Mouse (Mus musculus) kidney, adult 11 months (tissue): ENCODE results near the gene Gucd1.
"Not testable (repeated sequence)": the region's sequence is repeated elsewhere in the genome, so short reads cannot be mapped to it uniquely, and the experiment has no call there.

Source experiments
- DNase-seq: peaks from one replicate; pipeline ENCODE4 v3.0.0; 2022

Gucd1 gene

GRCm38 (mm10) chr10:75364214-75364690 is 153.5 kb downstream of the Gucd1 start:
- peak; percentile 43 for DNase-seq

DNA sequence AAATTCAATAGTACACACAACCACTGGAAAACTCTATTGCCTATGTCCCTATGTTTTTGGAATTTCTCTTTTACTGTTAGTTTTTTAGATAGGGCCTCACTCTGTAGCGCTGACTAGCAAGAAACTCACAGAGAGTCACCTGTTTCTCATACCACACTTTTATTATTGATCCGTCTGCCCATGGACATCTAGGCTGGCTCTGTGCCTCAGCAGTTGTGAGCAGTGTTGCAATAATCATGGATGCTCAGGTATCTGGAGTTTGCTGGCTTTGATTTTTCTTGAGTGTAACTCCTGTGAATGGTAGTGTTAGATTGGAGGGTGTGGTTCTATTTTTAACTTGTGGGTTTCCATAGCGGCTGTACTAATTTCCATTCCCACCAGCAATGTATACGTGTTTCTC is 162.4 kb downstream of the Gucd1 start:
- no peak for DNase-seq

DNA sequence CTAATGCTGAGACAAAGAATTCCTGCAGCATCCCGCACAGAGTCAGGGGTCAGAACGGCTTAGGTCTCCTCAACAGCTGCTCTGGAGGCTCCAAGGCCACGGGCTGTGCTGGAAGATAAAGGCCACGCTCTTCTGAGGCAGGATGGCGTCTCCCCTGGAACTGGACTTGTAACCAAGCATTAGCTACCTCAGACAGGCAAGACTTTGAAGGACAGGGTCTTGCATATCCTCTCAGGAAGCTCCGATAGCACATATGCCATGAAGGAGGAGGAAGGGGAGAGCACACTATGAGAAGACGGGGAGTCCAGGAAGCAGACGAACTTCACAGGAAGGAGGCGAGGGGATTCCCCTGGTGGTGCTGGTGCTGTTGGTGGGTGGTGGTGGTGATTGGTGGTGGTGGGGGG is 163.9 kb downstream of the Gucd1 start:
- not testable (repeated sequence) for DNase-seq

DNA sequence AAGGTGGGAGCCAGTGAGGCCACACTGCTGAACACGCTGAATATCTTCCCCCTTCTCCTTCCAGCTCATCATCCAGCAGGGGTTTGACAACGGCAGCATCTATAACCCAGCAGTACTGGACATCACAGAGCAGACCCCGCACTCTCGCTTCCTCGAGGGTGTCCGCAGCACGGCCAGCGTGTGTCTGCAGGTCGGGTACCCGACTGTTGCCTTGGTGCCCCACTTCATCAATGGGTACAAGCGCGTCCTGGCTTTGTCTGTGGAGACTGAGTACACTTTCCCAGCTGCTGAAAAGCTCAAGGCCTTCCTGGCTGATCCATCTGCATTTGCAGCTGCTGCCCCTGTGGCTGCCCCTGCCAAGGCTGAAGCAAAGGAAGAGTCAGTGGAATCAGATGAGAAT is 165.2 kb downstream of the Gucd1 start:
- no peak for DNase-seq

DNA sequence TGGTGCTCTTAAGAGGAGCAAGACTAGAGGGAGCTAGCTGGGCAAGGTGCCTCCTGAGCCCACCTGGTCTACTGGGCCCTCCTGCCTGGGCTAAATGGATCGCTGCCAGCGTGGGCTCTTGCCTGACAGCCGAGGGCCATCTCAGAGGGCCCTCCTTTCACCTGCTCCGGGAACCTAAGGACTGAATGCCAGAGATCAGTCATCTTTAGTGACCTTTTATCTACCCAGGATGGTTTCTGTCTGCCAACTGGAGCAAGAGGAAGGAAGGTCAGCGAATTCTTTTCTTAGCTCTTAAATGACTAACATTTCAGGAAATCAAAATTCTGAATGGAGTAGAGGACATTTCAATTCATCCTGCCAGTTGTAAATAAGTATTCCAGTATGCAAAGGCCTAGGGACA is 167.2 kb downstream of the Gucd1 start:
- no peak for DNase-seq

- no peak for DNase-seq
These were observed 172.5 kb downstream of the Gucd1 start for GRCm38 (mm10) chr10:75345265-75345664.

DNA sequence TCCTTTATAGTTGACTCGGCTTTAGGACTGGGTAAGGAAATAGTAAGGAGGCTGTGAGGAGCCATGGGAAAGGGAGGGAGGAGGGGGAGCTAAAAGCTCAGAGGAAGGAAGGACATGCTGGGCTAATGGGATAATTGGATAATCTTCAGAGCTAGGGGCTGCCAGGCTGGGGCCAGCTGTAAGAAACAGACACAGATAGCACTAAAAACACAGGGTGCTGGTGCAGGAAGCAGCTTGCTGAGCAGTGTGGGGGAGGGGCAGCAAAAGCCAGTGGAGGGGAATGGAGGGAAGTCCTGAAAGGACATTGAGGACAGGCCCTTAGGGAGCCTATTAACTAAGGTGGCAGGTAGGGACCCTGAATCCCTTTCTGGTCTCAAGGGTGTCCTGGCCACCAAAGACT is 173.2 kb downstream of the Gucd1 start:
- not testable (repeated sequence) for DNase-seq

DNA sequence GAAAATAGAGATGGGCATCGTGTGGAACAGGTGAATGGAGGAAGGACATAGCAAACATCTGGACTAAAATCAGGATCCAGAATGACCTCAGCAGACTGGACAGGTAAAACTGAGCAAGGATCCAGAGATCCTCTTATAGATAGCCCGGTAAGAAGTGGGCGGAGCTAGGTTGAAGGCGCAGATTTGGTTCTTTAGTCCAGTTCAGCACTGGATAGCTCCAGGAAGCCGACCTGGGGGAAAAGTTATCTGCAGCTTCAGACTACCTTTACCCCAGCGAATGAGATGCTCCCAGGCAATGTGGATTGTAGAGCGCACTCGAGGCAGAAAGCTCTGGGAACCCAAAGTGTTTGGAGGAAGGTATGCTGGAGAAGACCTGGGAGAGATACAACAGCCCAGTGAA is 175.8 kb downstream of the Gucd1 start:
- DNase-seq, result no peak

DNA sequence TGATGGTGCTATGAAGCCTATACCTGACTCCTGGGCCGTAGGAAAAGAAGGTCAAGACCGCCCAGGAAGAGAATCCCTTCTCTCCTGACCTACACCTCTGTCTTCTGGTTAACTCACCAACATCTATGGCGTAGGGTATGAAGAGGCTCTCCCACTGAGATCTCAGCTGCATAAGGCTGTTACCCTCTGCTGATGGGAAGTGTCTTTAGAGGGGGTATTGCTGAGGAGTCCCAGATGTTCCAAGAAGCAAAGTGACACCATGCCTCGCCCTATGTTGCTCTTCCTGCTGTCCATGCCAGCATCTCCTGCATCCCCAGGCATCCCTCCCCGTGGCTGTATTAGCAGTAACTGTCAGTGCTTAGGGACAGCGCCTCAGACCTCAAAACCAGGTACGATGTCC is 178.4 kb downstream of the Gucd1 start:
- no peak for DNase-seq

DNA sequence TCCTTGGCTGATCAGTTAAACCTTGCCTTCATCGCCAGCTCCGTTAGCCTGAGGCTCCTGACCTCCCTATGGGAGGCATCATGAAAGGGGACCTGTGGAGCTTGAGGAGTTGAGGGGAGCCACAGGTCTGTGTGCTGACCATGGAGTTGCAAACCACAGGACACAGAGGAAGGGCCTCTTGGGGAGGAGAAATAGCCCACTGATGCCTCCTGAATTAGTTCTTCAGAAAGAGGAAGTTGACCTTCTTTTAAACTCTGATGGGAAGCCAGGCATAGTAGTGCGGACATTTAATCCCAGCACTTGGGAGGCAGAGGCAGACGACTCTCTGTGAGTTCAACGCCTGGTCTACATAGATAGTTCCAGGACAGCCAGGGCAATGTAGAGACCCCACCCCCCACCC is 178.9 kb downstream of the Gucd1 start:
- no peak for DNase-seq

DNA sequence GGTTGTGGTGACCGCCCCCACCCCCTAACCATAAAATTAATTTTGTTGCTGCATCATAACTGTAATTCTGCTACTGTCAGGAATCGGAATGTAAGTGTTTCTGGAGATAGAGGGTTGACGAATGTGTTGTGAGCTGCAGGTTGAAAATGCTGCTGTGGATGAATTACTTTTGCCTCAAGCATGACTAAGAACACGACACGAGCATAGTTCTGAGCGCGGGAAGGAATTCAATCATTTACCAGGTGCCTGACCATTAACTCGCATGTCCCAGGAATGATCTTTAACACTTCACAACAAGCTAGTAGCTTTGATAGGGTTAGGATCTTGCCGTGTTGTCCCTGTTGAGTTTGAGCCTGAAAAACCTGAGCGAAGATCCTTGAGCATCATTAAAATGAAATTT is 180.5 kb downstream of the Gucd1 start:
- DNase-seq, result peak; percentile 59

DNA sequence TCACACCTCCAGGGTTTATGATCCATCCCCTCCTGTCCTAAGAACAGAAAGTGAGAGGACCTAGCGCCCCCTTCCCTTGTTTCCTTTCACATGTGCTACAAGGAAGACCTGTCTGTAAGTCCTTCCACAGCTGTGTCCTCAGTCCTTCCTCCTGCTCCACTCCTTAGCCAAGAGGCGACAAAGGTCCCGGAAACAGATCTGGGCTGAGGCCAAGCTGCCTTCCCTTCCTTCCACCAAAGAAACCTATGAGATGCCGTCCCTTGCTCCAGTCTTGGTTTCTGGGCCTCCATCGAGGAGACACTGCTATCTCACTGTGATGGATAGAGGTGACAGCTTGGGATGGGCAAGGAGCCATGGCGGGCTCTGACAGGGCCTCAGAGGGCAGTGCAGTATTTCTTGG is 182.7 kb downstream of the Gucd1 start:
- no peak for DNase-seq

GRCm38 (mm10) chr10:75334175-75334574 is 183.6 kb downstream of the Gucd1 start:
- DNase-seq, result no peak

GRCm38 (mm10) chr10:75333176-75333776 is 184.5 kb downstream of the Gucd1 start:
- DNase-seq, result no peak

DNA sequence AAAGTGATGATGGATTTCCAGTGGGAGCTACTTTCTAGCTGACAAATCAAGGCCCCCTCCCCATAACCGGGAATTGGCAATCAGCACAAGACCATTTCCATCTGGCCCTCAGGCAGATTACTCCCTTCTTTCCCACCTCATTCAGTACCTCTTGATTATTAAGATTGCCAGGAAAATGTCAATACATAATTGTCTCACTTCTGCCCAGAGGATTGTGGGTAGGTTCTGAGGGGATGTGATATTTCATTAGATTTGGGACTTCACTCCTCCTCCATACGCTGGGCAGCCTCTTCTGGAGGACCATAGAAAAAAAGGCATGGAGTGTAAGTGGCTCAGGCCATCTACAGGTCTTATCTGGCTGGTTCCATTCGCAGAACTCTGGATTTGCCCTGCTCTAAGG is 185.5 kb downstream of the Gucd1 start:
- no peak for DNase-seq

DNA sequence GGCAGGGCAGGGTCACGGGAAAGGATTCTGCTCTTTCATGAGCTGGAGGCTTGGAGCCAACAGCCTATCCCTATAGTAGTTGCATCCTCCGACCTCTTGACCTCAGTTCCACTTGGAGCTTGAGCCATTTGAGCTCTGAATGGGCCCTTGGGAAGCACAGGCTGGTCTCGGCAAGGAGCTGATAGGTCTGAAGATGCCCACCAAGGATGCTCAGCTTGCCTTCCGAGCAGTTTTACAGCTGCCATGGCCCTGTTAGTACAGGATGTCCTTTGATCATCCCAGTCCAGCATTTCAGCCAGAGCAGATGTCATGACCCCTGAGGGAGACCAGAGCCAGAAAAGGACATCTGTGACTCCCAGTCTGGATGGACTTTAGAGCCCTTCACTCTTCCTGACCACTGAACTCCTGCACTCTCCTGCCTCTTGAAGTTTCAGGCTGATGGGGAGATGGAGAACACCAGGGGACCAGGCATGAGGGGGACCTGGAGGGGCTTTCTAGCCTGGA is 189.5 kb downstream of the Gucd1 start:
- no peak for DNase-seq

DNA sequence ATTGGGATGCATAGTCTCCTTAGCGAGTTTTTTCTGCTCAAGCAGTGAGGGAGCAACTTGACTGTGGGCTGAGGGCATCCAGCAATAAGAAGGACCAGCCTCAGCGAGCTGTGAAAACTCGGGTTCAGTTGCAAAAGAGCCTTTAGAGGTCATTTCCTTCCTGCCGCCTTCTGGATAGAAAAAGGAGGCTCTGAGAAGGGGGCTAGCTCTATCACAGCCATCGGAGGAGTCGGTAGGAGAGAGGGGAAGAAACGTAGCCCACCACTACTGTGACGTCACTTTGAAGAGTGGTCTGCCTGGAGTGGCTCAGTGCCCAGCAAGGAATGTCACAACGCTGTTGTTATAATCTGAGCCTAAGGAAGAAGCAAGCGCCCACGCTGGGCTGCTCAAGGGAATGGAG is 190.7 kb downstream of the Gucd1 start:
- no peak for DNase-seq

GRCm38 (mm10) chr10:75326553-75326952 is 191.2 kb downstream of the Gucd1 start:
- peak; percentile 58 for DNase-seq

DNA sequence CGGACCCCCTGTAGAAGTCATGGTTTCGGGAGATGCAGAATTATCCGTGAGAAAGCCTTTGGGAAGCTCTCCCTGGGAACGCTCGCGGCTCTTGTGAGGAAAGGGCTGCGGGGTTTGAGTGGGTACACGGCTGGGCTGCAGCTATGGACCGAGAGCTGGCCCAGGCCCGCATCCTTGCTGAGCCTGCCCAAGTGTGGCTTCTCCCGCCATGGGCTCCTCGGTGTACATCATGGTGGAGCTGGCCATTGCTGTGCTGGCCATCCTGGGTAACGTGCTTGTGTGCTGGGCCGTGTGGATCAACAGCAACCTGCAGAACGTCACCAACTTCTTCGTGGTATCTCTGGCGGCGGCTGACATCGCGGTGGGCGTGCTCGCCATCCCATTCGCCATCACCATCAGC is 192.0 kb downstream of the Gucd1 start:
- DNase-seq, result no peak

DNA sequence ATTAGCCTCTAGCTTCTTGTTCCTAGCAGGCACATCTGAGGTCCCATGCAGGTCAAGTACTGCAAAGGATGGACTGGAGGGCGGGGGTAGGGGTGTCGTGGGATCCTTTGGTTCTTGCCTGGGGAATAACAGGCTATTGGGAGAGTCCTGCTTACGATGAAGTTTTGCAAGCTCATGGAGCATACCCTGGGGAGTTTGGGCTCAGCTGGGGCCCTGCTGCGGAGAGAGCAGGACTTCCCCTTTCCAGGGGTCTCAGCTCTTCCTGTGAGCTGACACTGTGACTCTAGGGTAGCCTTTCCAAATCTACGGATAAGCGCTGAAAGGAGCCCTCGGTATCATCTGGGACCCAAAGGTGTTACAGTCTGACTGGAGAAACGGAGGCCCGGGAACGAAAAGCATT is 193.4 kb downstream of the Gucd1 start:
- no peak for DNase-seq

DNA sequence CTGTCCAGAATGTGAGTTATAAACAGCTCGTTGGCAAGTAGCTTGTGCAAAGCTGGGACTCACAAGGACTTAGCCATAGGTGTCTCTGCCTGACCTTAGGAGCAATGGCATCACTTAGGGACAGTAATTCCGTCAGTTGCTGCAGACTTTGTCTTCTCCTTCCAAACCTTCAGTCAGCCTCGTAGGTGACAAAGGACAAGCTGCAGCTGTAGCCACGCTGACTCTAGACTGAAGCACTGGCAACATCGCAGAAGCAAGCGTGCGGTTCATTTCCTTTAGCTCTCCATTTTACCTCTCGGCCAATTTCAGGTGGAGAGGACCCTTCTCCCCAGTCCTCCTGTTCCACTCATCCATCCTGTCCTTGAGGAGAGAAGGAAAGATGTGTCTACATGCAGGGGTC is 193.8 kb downstream of the Gucd1 start:
- DNase-seq, result no peak

DNA sequence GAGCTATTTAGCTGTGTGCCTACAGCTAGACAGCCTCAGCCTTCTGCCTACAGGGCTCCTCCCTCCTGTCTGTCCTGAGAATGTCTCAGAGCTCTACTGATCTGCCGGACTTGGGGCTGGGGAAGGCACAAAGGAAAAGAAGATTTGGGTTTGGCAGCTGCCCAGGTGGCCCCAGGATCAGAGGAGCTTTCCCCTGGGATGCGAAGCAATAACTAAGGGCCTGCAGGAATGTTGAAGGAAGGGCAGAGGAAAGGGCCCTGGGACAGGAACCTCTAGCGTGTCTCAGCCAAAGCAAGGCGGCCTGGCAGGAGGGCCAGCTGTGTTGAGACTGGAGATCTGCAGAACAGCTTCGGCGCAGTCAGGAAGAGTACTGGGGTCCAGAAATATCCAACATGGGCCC is 194.8 kb downstream of the Gucd1 start:
- DNase-seq, result peak; percentile 26

DNA sequence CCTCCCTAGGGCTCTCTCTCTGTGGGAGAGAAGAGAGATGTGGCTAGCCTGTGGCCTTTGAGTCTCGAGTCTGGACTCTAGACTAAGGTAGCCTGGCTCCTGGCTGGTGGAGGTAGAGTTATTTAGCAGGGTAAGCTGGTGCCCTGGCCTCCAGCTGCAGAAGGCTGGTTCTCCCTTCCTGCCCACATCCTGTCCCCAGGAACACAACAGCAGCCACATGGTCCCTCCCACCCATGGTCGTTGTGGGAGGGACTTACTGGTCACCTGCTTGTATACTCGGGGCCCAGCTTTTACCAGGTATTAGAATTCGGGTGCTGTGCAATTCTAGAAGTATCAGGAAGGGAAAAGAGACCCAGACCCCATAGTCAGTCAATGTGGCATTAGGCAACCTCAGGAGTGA is 197.5 kb downstream of the Gucd1 start:
- no peak for DNase-seq

- DNase-seq, result no peak
These were observed 199.6 kb downstream of the Gucd1 start for GRCm38 (mm10) chr10:75318206-75318605.
